Mouse (Mus musculus) lung, embryonic 16.5 days (tissue): ENCODE measurements around the gene Sec16b. TPM values are rescaled to one million over a fixed set of nuclear protein-coding genes. Genes with fewer than 3 reads are reported as not detected.

ENCODE experiments used
- polyA plus RNA-seq: library from polyadenylated mRNA; unstranded; fragments of >200 nt; fragmentation: Nextera tagmentation; extraction: Ambion mirVana; gene quantifications from 2 replicates; pipeline ENCODE4 v1.2.1, GENCODE M21; 2015

Sec16b gene
- polyA plus RNA-seq, 1 experiment from 2014 or later: 3.0 TPM

Other genes with a start within 250 kb of the Sec16b start
- 7.5 and 8.5 TPM in 2 replicates for gene Rasal2, start 94.1 kb upstream of the Sec16b start, polyA plus RNA-seq
- 15.6 and 17.6 TPM in 2 replicates for gene Cryzl2, start 48.2 kb upstream of the Sec16b start, polyA plus RNA-seq